Mouse (Mus musculus): ENCODE measurements at regions not wholly inside any gene's neighbourhood (a gene's known extent, or its start where the extent isn't known, plus 50 kb on each side); places are given as distances from the start of the nearest gene placed in this dataset.

GRCm38 (mm10) chr7:75063816-75064215 is 245.2 kb downstream of the Sv2b start:
- no peak for DNase-seq

- no peak for DNase-seq
Measured at GRCm38 (mm10) chr7:75050231-75050630, 258.8 kb downstream of the Sv2b start.

GRCm38 (mm10) chr7:75049751-75050150 is 259.3 kb downstream of the Sv2b start:
- no peak for DNase-seq

GRCm38 (mm10) chr7:75048822-75049221 is 260.2 kb downstream of the Sv2b start:
- DNase-seq: no peak

GRCm38 (mm10) chr7:75047827-75048226 is 261.2 kb downstream of the Sv2b start:
- no peak for DNase-seq

- no peak for DNase-seq
Measured at GRCm38 (mm10) chr7:75040871-75041270, 268.2 kb downstream of the Sv2b start.

- no peak for DNase-seq
Measured at GRCm38 (mm10) chr7:75026191-75026590, 282.9 kb downstream of the Sv2b start.

GRCm38 (mm10) chr7:75021966-75022365 is 287.1 kb downstream of the Sv2b start:
- DNase-seq: no peak

- no peak for DNase-seq
Measured at GRCm38 (mm10) chr7:75018640-75019039, 290.4 kb downstream of the Sv2b start.

GRCm38 (mm10) chr7:75008481-75008880 is 300.6 kb downstream of the Sv2b start:
- no peak for DNase-seq

- no peak for DNase-seq
Measured at GRCm38 (mm10) chr7:74990198-74990597, 318.9 kb downstream of the Sv2b start.

- no peak for DNase-seq
Measured at GRCm38 (mm10) chr7:74979479-74979878, 329.6 kb downstream of the Sv2b start.

GRCm38 (mm10) chr7:74975986-74976385 is 333.1 kb downstream of the Sv2b start:
- no peak for DNase-seq

GRCm38 (mm10) chr7:74974448-74974847 is 334.6 kb downstream of the Sv2b start:
- no peak for DNase-seq

- no peak for DNase-seq
Measured at GRCm38 (mm10) chr7:74944421-74945098, 364.5 kb downstream of the Sv2b start.

GRCm38 (mm10) chr7:74942917-74943316 is 366.1 kb downstream of the Sv2b start:
- DNase-seq: no peak

- no peak for DNase-seq
Measured at GRCm38 (mm10) chr7:74942146-74942545, 366.9 kb downstream of the Sv2b start.

- DNase-seq: no peak
Measured at GRCm38 (mm10) chr7:74929142-74929829, 374.7 kb upstream of the Slco3a1 start.

GRCm38 (mm10) chr7:74928226-74928927 is 373.8 kb upstream of the Slco3a1 start:
- no peak for DNase-seq

GRCm38 (mm10) chr7:74926729-74927128 is 372.1 kb upstream of the Slco3a1 start:
- DNase-seq: no peak

- DNase-seq: no peak
Measured at GRCm38 (mm10) chr7:74924156-74924555, 369.6 kb upstream of the Slco3a1 start.

- DNase-seq: no peak
Measured at GRCm38 (mm10) chr7:74908311-74908962, 353.9 kb upstream of the Slco3a1 start.

GRCm38 (mm10) chr7:74907391-74907790 is 352.8 kb upstream of the Slco3a1 start:
- no peak for DNase-seq

Measured in thymus, postnatal 4 days (tissue).